Mouse (Mus musculus): Measurements from ENCODE around the gene Mmp10. TPM values are rescaled to one million over a fixed set of nuclear protein-coding genes. Genes with fewer than 3 reads are reported as not detected.

Gene Mmp10
- polyA plus RNA-seq, 1 experiment from 2014 or later: not detected

DNA sequence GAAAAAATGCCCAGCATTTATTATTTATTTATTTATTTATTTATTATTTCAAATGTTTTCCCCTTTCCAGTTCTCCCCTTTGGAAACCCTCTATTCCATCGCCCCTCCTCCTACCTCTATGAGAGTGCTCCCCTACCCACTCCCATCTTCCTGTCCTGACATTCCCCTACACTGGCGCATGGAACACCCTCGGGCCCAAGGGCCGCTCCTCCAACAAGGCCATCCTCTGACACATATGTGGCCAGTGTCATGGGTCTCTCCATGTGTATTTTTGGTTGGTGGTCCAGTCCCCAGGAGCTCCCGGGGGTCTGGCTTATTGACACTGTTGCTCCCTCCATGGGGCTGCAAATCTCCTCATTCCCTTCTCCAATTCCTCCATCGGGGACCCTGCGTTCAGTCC is 43.8 kb downstream of the Mmp10 start:
- H3K4me2 ChIP-seq: no peak overlapping the region
- no peaks in the 10 kb centered on the region for H3K27me3 ChIP-seq
- no peak for ATAC-seq (ENCODE audit: low FRiP score)
- H3K27ac ChIP-seq: no peak overlapping the region
- WGBS: 84% methylated on average over 7 of the region's 7 CpGs
- no peaks in the 10 kb centered on the region for H3K9me3 ChIP-seq
- no peaks in the 10 kb centered on the region for H3K36me3 ChIP-seq
- no peaks in the 10 kb centered on the region for H3K4me1 ChIP-seq (replicated peaks)
- no peak overlapping the region for H3K4me3 ChIP-seq
- no peak overlapping the region for H3K9ac ChIP-seq

DNA sequence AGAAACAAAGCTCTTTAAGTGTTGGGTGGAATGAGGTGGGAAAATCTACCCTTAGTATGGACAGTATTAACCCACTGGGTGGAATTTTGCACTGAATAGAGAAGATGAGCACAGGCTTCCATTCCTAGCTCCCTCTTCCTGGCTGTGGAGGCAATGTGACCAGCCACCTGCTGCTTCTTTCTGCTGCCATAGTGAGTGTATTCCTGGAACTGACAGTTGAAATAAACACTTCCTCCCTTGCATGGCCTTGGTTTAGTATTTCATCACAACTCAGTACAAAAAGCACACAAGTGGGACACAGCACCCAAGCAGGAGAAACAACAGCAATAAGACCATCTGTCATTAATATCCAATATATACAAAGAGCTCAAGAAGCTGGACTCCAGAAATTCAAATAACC is 49.8 kb downstream of the Mmp10 start:
- Histone ChIP-seq H3K36me3 (no peaks in the 10 kb centered on the region), H3K4me2 (no peak overlapping the region), H3K27me3 (no peaks in the 10 kb centered on the region), H3K9ac (no peak overlapping the region), H3K4me3 (no peak overlapping the region), H3K27ac (no peak overlapping the region), H3K4me1 (replicated peaks) (no peaks in the 10 kb centered on the region), H3K9me3 (no peaks in the 10 kb centered on the region)
- ATAC-seq (ENCODE audit: low FRiP score): no peak

DNA sequence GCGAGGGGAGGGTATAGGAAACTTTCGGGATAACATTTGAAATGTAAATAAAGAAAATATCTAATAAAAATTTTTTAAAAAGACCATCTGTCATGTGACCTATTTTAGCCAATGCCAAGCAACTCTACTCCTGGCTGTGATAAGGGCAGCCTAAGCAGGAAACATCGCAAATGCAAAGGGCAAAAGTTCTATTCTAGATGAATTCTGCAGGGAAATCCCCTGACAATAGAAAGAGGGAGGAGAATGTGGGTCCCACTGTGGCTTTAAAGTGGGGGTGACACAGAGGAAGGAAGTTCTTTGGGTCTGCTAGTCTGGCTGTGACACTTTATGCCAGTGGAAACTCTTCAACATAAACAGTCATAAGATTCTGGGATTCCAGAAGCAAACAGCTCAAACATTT is 51.4 kb downstream of the Mmp10 start:
- H3K4me2 ChIP-seq: no peak overlapping the region
- H3K27me3 ChIP-seq: no peaks in the 10 kb centered on the region
- no peak overlapping the region for H3K4me3 ChIP-seq
- 77% methylated on average over 3 of the region's 3 CpGs for WGBS
- no peak overlapping the region for H3K27ac ChIP-seq
- no peak overlapping the region for H3K9ac ChIP-seq
- ATAC-seq (ENCODE audit: low FRiP score): no peak
- H3K9me3 ChIP-seq: no peaks in the 10 kb centered on the region
- H3K36me3 ChIP-seq: no peaks in the 10 kb centered on the region
- H3K4me1 ChIP-seq (replicated peaks): no peaks in the 10 kb centered on the region

DNA sequence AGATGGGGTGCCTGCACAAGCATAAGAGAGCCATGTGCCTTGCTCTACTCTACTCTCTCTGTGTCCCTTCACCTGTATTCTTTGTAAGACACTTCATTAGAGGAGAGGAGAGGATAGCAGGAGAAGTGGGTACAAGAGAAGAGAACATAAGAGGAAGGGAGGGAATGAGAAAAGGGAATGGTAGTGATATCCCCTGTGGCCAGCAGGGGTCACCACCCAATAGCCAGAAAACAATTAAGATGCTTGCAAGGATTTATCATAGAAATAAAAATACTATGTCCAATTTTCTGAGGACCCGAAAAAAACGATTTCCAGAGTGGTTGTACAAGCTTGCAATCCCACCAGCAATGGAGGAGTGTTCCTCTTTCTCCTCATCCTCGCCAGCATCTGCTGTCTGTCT is 52.2 kb downstream of the Mmp10 start:
- Histone ChIP-seq H3K27ac (no peak overlapping the region), H3K9ac (no peak overlapping the region), H3K36me3 (no peaks in the 10 kb centered on the region), H3K4me3 (no peak overlapping the region), H3K4me1 (replicated peaks) (no peaks in the 10 kb centered on the region), H3K27me3 (no peaks in the 10 kb centered on the region), H3K9me3 (no peaks in the 10 kb centered on the region), H3K4me2 (no peak overlapping the region)
- WGBS: 53% methylated on average over 3 of the region's 3 CpGs
- ATAC-seq (ENCODE audit: low FRiP score): no peak

DNA sequence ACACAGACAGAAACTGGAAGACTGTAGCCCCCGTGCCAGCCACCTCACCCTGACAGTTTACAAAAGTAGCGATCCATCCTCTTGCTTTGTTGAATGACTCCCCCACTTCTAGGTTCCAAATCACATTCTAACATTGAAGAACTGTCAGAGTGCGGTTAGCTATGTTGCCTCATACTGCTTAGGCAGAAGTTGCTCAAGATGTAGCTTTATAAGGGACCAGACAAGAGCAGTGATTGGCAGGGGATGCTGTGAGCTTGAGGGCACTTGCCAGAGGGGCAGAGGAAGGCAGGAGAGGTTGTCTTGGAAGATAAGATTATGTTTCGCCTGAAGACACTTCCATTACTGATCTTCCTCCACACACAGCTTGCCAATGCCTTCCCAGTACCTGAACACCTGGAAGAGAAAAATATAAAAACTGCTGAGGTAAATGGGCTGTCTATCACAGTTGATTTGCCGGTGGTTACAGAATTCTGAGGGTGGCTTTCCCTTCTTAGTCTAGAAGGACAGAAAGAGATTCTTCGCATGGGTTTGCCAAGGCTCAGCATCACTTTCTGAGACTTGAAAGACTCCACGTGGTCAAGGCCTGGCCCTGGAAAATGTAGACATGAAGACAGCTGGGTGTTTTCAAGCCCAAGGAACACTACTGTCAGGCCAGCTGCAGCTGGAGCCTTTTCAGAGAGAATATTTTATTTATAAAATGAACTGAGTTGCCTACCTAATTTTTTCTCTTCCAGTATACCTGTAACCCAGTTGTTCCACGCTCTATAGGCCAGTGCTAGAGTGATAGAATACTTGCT is 56.3 kb downstream of the Mmp10 start, which contains the start of gene Mmp8:
TSS of gene Mmp8 (plus strand) at position 236 of the 797 bp plus-strand sequence.
- Histone ChIP-seq H3K27ac (no peak within 1 kb of the TSS), H3K4me1 (replicated peaks) (no peaks in the 10 kb centered on the region), H3K4me2 (no peak within 1 kb of the TSS), H3K9me3 (no peaks in the 10 kb centered on the region), H3K27me3 (no peaks in the 10 kb centered on the region), H3K36me3 (no peaks in the 10 kb centered on the region), H3K4me3 (no peak within 1 kb of the TSS), H3K9ac (no peak within 1 kb of the TSS)
- WGBS: 85% methylated on average over 8 of the region's 8 CpGs
- no peak for ATAC-seq (ENCODE audit: low FRiP score)

Other genes starting within 250 kb of the Mmp10 start
- gene Mmp13, start 229.8 kb upstream of the Mmp10 start, polyA plus RNA-seq (2015; fragmentation: Nextera tagmentation; extraction: Ambion mirVana): not detected in 2 replicates
- not detected in 2 replicates for gene Mmp12, start 158.0 kb upstream of the Mmp10 start, polyA plus RNA-seq (2015; fragmentation: Nextera tagmentation; extraction: Ambion mirVana)
- gene Mmp1b, start 114.3 kb upstream of the Mmp10 start, polyA plus RNA-seq (2015; fragmentation: Nextera tagmentation; extraction: Ambion mirVana): not detected in 2 replicates
- not detected in 2 replicates for gene Mmp3, start 56.5 kb upstream of the Mmp10 start, polyA plus RNA-seq (2015; fragmentation: Nextera tagmentation; extraction: Ambion mirVana)
- 0.10 and 0.39 TPM in 2 replicates for gene Mmp8, start 56.1 kb downstream of the Mmp10 start, polyA plus RNA-seq (2015; fragmentation: Nextera tagmentation; extraction: Ambion mirVana)
- not detected in 2 replicates for gene Mmp27, start 69.0 kb downstream of the Mmp10 start, polyA plus RNA-seq (2015; fragmentation: Nextera tagmentation; extraction: Ambion mirVana)
- gene Mmp20, start 125.9 kb downstream of the Mmp10 start, polyA plus RNA-seq (2015; fragmentation: Nextera tagmentation; extraction: Ambion mirVana): not detected in 2 replicates
- not detected in 2 replicates for gene Mmp7, start 189.7 kb downstream of the Mmp10 start, polyA plus RNA-seq (2015; fragmentation: Nextera tagmentation; extraction: Ambion mirVana)

Measured in hindbrain, embryonic 13.5 days (tissue).